Mouse (Mus musculus) E14TG2a.4 (cell line): ENCODE results near the gene Cd300lf.

ENCODE experiments used
- H3K27me3 ChIP-seq: 2 replicates; pipeline ENCODE4 v1.6.1; 2014; ENCODE audit warnings: low read length, control low read depth; ENCODE audit not compliant: insufficient read depth
- H3K36me3 ChIP-seq: 2 replicates; pipeline ENCODE4 v1.6.1; 2014; ENCODE audit warnings: low read length, control low read depth; ENCODE audit not compliant: insufficient read depth
- H3K4me1 ChIP-seq: replicated peaks from 2 replicates; pipeline ENCODE4 v1.6.1; 2014; ENCODE audit warnings: low read depth, low read length, control low read depth
- H3K4me3 ChIP-seq: replicated peaks from 2 replicates; pipeline ENCODE4 v1.5.1; 2014; ENCODE audit warnings: mild to moderate bottlenecking, low read length
- H3K9me3 ChIP-seq: 2 replicates; pipeline ENCODE4 v1.6.1; 2014; ENCODE audit warnings: low read length, control low read depth
- CTCF ChIP-seq: conservative IDR thresholded peaks from 2 replicates; pipeline ENCODE4 v1.5.1; 2014; ENCODE audit warnings: low read length
- NANOG ChIP-seq: IDR thresholded peaks from 2 replicates; pipeline ENCODE4 v1.6.1; 2014; ENCODE audit warnings: borderline replicate concordance, low read length, mixed read lengths
- POU5F1 ChIP-seq: IDR thresholded peaks from 2 replicates; pipeline ENCODE4 v1.6.1; 2014; ENCODE audit warnings: low read length, borderline replicate concordance

Gene Cd300lf

DNA sequence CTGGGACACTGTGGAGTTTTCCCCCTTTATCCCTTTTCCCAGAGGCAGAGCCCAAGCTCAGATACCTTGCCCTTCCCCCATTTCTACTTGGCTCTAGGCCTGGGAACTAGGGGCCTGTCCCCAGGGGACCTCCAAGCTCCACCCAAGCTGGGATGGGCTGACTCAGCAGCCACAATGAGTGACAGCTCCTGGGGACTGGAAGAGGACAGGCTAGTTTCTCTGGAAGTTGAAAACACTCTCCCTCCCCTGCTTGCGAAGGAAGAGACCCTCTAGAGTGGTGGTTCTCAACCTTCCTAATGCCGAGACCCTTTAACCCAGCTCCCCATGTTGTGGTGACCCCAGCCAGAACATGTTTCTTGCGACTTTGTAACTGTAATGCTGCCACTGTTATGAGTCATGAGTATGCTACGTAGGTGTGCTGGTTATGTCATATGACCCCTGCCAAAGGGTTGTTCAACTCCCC is 39.1 kb upstream of the Cd300lf start:
- TF ChIP-seq POU5F1: no peak
- TF ChIP-seq CTCF: no peak
- TF ChIP-seq NANOG: no peak
- Histone ChIP-seq H3K4me3 (peak overlapping the region; percentile 45; the same call in 1 of the 2 replicates), H3K36me3 (peaks cover 47% of the 10 kb centered on the region), H3K9me3 (no peaks in the 10 kb centered on the region), H3K4me1 (peaks cover 84% of the 10 kb centered on the region), H3K27me3 (no peaks in the 10 kb centered on the region)

DNA sequence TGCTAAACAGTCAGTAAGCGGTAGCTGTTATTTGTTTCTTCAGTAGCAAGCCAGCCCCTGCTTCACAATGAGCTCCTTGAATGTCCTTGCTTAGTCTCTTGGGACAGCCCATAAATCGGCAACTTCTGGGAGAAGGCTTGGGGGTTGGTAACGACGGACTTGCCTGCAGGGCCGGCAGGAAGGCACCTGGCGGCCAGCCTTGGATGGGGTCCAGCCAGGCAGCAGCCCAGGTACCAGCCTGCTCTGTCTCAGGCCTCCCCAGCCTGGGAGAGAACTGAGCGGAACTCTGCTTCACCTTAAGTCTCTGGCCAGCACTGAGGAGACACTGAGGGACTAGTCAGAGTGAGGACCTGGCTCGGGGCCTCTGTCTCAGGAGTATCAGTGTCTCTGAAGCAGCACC is 37.3 kb upstream of the Cd300lf start:
- Histone ChIP-seq H3K4me3 (no peak overlapping the region), H3K36me3 (peaks cover 46% of the 10 kb centered on the region), H3K27me3 (0 out of 2 replicates have a peak, but pooled peaks cover 1% of the 10 kb centered on the region), H3K9me3 (no peaks in the 10 kb centered on the region), H3K4me1 (peaks cover 78% of the 10 kb centered on the region)
- TF ChIP-seq CTCF (no peak), NANOG (no peak), POU5F1 (no peak)

DNA sequence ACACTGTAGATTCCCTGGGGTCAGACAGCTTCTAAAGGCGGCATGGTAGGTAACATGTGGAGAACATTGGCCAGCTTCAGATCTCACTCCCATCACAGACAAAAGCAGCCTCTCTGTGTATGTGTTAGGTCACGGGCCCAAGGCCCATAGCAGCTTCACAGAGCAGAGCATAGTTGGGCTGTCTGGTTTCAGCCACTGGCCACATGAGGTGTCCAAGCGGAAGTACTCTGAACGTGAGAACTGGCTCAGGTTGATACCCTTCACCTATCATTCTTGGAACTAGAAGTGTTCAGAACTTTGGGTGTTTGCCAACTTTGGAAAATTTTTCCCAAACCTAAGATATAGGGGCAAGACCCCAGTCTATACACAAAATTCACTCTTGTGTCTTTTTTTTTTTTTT is 35.6 kb upstream of the Cd300lf start:
- H3K4me3 ChIP-seq: no peak overlapping the region
- H3K9me3 ChIP-seq: no peaks in the 10 kb centered on the region
- H3K4me1 ChIP-seq: peaks cover 77% of the 10 kb centered on the region
- peaks cover 49% of the 10 kb centered on the region for H3K36me3 ChIP-seq
- TF ChIP-seq CTCF: no peak
- TF ChIP-seq POU5F1: no peak
- no peak for TF ChIP-seq NANOG
- H3K27me3 ChIP-seq: peaks cover 16% of the 10 kb centered on the region

DNA sequence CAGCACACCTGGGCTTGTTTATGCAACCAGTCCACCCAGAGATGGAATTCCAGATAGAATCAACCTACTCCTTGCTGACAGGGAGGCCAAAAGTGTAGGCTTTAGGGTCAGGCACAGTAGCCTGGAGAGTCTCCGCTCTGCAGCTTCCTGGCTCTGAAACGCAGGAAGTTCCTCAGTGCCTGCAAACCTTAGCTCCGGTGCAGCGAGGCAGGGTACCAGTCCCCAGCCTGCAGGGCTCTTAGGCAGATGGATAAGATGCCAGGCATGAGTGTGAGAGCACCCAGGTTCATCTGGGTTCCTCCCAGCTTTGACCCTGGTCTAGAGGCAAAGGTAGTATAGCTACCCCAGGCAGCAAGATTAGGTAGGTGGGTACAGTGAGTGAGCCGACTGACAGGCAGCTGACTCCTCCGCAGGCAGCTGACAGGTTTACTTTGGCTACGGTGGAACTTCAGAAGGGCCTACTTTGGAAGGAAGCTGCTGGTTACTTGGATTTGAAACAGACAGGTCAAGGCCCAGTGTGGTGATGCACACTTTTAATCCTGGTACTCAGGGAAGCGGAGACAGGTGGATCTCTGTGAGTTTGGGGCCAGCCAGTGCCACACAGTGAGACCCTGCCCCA is 33.9 kb upstream of the Cd300lf start:
- peaks cover 65% of the 10 kb centered on the region for H3K4me1 ChIP-seq
- H3K36me3 ChIP-seq: peaks cover 49% of the 10 kb centered on the region
- H3K27me3 ChIP-seq: peaks cover 23% of the 10 kb centered on the region
- no peaks in the 10 kb centered on the region for H3K9me3 ChIP-seq
- H3K4me3 ChIP-seq: no peak overlapping the region
- TF ChIP-seq CTCF (no peak), NANOG (no peak), POU5F1 (no peak)

DNA sequence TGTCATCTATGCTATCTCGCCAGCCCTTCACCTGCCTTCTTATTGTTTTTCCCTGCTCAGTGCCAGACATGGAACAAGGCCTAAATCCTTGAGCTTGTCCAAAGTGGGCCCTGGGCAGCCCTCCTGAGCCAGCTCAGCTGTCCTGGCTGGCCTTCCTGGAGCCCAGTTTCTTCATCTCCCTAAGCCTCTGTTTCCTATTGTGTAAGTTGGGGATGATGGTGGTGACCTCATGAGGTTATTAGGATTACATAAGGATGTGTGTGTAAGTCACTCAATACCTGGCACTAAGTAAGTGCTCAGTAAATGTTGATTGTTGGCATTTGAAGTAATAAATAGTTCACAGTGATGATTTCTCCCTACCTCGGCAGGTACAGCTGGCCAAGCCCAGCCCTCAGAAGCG is 33.0 kb upstream of the Cd300lf start:
- Histone ChIP-seq H3K27me3 (peaks cover 28% of the 10 kb centered on the region), H3K4me1 (peaks cover 65% of the 10 kb centered on the region), H3K36me3 (peaks cover 49% of the 10 kb centered on the region), H3K4me3 (no peak overlapping the region), H3K9me3 (no peaks in the 10 kb centered on the region)
- no peak for TF ChIP-seq NANOG
- TF ChIP-seq POU5F1: no peak
- no peak for TF ChIP-seq CTCF

DNA sequence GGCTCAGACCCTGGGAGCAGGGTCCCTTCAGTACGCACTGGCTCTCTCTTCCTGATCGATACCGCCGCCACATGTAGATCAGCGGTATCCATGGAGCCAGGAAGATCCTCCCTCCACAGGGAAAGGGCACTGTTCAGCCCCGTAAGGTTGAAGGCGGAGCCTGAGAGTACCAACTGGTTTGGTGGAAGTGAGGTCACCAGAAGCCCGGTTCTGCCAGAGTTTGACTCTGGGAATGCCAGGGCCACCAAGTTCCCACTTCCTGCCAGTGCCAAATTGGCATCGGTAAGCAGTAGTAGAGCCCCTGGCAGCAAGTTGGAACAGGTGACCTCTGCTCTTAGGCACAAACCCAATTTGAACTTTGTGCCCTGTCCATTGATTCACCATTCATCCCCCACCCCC is 31.2 kb upstream of the Cd300lf start:
- no peak for TF ChIP-seq CTCF
- TF ChIP-seq POU5F1: no peak
- no peak for TF ChIP-seq NANOG
- peaks cover 34% of the 10 kb centered on the region for H3K27me3 ChIP-seq
- H3K4me3 ChIP-seq: peak overlapping the region; percentile 97
- no peaks in the 10 kb centered on the region for H3K9me3 ChIP-seq
- H3K36me3 ChIP-seq: peaks cover 41% of the 10 kb centered on the region
- peaks cover 65% of the 10 kb centered on the region for H3K4me1 ChIP-seq

DNA sequence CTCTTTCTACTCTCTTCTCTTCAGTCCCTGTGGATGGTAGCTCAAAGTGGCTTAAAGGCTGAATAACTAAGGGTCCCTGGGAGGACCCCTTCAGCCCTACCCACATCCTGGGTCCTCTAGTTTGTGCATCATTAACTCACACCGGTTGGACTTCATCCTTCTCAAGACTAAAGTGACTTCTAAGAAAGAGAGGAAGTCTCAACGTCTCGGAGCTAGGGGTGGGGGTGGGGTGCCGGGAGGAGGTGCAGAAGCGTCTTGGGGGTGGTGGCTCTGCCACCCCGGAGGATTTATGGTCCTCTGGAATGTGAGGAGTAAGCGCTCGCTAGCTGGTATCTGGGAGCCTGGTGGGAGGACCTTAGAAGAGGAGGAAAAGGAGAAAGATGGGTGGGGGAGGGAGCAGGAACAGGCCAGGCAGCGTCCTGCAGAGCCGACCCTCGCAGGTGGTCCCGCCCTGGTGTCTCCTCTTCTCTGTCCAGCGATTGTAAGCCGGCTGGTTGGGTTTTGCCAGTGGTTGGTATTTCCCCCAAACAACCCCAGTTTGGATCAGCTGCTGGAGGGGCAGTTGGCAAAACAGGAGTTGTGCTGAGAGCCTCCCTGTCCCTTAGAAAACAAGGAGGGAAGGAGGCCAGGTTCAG is 30.7 kb upstream of the Cd300lf start:
- Histone ChIP-seq H3K36me3 (peaks cover 37% of the 10 kb centered on the region), H3K9me3 (no peaks in the 10 kb centered on the region), H3K4me3 (peak overlapping the region; percentile 97), H3K4me1 (peaks cover 70% of the 10 kb centered on the region), H3K27me3 (peaks cover 37% of the 10 kb centered on the region)
- TF ChIP-seq CTCF (no peak), NANOG (no peak), POU5F1 (no peak)

DNA sequence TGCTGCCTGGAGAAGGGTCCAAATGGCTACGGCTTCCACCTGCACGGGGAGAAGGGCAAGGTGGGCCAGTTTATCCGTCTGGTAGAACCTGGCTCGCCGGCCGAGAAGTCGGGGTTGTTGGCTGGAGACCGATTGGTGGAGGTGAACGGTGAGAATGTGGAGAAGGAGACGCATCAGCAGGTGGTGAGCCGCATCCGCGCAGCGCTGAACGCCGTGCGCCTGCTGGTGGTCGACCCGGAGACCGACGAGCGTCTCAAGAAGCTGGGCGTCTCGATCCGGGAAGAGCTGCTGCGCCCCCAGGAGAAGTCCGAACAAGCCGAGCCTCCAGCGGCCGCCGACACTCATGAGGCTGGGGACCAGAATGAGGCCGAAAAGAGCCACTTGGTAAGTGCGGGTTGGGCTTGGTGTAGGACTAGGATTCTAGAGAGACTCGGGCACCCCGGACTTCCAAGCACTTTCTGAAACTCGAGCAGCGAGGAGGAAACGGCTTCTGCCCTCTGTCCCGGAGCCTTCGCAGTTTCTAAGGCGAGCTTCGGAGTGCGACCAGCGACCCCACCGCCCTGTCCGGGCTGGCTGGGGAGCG is 29.9 kb upstream of the Cd300lf start:
- H3K4me1 ChIP-seq: peaks cover 66% of the 10 kb centered on the region
- TF ChIP-seq CTCF (no peak), POU5F1 (no peak), NANOG (no peak)
- H3K9me3 ChIP-seq: no peaks in the 10 kb centered on the region
- peaks cover 45% of the 10 kb centered on the region for H3K27me3 ChIP-seq
- H3K36me3 ChIP-seq: peaks cover 30% of the 10 kb centered on the region
- peak overlapping the region; percentile 97 for H3K4me3 ChIP-seq
